Mouse (Mus musculus): ENCODE results near the gene C9orf72. TPM values are rescaled to one million over a fixed set of nuclear protein-coding genes. Genes with fewer than 3 reads are reported as not detected.
"Not testable (repeated sequence)": the region's sequence is repeated elsewhere in the genome, so short reads cannot be mapped to it uniquely, and the experiment has no call there.

C9orf72 gene
- 24.1 and 38.7 TPM in 2 replicates for polyA plus RNA-seq (2012; rRNA removed)

- DNase-seq (ENCODE audit: low read depth) = peak; percentile 89
Measured at GRCm38 (mm10) chr4:35225734-35226495, at the start of gene C9orf72. Gene C9orf72, minus strand, starts transcription at chr4:35226175.

DNA sequence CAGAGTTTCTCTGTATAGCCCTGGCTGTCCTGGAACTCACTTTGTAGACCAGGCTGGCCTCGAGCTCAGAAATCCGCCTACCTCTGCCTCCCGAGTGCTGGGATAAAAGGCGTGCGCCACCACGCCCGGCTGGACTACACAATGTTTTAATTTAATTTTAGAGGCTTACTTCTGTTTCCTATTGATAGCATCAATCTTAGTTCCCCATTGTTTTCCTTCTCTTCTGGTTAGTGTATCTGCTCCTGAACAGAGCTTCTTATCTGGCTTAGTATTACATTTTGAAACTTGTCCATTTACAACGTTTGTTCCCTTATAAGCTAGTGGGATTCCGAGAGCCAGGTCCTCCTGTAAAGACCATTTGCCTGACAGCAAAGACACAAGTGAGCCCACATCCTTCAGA lies 33.0 kb upstream of the C9orf72 start:
- DNase-seq (ENCODE audit: low read depth) = no peak

DNA sequence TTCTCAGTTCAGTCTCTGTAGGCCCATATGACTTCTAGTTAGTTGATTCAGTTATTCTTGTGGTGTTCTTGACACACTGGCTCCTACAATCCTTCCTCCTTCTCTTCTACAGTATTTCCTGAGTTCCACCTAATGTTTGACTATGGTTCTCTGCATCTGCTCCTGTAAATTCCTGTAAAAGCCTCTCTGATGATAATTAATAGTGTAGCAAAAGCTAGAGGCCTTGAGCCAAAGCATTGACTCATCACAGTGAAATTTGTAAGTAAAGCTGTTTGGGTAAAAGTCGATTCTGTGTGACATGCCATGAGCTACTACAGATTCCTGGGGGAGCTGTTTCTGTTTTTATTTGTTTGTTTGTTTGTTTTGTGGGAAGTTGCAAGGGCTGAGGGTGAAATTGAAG lies 18.0 kb upstream of the C9orf72 start:
- no peak for DNase-seq (ENCODE audit: low read depth)

DNA sequence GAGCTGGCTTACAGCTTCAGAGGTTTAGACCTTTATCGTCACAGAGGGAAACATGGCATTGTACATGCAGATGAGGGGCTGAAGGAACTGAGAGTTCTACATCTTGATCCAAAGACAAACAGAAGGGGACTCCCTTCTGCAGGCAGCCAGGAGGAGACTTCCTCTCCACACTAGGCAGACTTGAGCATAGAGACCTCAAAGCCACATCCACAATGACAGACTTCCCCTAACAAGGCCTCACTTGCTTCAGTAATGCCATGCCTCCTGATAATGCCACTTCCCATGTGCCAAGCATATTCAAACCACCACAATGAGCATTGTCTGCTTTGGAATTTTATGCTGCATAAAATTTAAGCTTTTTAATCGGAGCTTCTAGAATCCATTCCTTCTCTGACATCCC lies 15.8 kb upstream of the C9orf72 start:
- no peak for DNase-seq (ENCODE audit: low read depth)

GRCm38 (mm10) chr4:35238696-35239095 lies 12.7 kb upstream of the C9orf72 start:
- no peak for DNase-seq (ENCODE audit: low read depth)

DNA sequence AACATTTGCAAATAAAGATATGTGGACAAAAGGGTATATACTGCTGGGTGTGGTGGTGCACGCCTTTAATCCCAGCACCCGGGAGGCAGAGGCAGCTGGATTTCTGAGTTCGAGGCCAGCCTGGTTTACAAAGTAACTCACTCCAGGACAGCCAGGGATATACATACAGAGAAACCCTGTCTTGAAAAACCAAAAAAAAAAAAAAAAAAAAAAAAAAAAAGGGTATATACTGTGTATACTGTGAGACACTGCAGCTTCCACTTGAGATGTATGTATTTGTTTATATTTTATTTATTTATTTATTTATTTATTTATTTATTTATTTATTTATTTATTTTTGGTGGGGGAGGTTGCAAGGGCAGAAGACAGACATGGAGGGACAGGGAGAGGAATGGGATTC lies 12.3 kb upstream of the C9orf72 start:
- DNase-seq (ENCODE audit: low read depth) = not testable (repeated sequence)

GRCm38 (mm10) chr4:35236313-35236712 lies 10.3 kb upstream of the C9orf72 start:
- DNase-seq (ENCODE audit: low read depth) = no peak

DNA sequence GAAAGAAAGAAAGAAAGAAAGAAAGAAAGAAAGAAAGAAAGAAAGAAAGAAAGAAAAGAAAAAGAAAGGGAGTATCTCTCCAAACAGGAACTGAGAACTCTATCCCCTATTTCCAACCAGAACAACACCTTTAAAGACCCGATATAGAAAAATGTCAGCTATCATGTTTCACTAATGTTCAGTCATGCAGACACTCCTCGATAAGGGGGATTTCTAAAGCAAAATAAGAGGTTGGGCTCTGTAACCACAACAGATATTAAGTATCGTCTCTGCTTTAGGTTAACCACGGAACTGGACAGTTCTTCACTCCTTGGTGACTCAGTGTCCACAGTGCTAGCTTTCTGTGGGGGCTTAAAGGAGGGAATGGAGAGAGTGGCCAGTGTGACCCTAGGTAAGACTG lies 2.3 kb upstream of the C9orf72 start:
- no peak for DNase-seq (ENCODE audit: low read depth)

- no peak for DNase-seq (ENCODE audit: low read depth)
Measured at GRCm38 (mm10) chr4:35226496-35226992, 569 bp upstream of the C9orf72 start.

- DNase-seq (ENCODE audit: low read depth) = no peak
Measured at GRCm38 (mm10) chr4:35225141-35225733, 738 bp downstream of the C9orf72 start.

DNA sequence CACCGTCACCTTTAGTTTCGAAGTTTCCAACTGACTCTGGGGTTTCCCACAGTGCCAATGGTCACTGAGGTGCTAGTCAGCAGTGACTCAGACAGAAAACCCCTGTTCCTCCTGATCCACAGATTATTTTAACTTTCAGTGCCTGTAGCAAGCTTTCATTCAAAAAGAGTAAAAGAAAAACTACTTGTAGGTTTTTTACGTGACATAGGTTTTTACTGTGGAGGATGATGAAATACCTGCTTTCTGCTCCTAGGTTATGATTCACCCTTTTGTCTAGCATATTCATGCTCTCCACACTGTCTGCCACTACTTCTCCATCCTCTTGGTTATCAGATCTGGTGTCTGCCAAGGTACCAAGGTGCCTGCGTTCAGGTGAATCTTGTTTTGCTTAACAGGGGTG lies 1.9 kb downstream of the C9orf72 start:
- no peak for DNase-seq (ENCODE audit: low read depth)

GRCm38 (mm10) chr4:35223376-35223988 lies 2.5 kb downstream of the C9orf72 start:
- no peak for DNase-seq (ENCODE audit: low read depth)

GRCm38 (mm10) chr4:35221903-35222302 lies 4.1 kb downstream of the C9orf72 start:
- no peak for DNase-seq (ENCODE audit: low read depth)

DNA sequence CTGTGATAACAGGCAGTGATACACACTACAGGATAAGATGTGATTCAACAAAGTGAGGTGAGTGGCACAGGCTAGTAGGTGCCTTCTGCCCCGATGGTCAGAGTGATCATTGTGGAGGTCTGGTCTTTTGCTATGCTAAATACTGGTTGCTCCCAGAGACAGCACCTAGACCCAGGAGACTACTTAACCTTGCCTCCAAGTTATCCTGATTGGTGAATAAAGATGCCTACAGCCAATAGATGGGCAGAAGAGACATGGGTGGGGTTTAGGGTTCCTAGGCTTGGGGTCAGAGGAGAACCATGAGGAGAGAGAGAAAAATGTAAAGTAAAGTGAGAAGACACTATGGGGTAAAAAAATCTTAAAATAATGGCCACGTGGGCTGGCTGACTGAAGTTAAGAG lies 4.8 kb downstream of the C9orf72 start:
- DNase-seq (ENCODE audit: low read depth) = no peak

DNA sequence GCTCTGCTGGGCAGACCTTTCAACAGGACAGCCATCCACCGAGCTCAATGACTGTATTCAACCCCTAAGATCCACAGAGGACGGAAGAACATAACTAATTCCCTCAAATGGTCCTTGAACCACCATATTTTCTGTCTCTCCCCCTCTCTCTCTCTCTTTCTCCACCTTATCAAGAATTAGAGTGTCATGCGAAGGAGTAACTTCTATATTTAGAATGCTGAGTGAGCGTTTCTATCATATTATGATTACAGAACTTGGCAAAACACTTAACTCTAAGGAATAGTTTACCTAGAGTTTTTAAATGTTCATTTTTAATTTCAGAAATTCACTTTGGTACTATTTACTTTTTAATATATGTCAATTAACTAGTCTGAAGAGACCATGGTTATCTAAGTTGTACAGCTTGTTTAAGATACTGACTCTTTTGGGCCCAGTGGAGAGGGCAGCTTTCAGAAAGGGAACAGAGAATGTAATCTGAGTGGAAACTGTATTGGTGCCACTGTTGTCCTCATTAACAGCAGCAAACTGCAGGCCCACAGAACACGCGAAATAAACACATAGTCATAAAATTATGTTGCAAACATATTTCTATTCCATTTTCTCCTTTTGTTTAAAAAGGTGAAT lies 5.8 kb downstream of the C9orf72 start:
- no peak for DNase-seq (ENCODE audit: low read depth)

DNA sequence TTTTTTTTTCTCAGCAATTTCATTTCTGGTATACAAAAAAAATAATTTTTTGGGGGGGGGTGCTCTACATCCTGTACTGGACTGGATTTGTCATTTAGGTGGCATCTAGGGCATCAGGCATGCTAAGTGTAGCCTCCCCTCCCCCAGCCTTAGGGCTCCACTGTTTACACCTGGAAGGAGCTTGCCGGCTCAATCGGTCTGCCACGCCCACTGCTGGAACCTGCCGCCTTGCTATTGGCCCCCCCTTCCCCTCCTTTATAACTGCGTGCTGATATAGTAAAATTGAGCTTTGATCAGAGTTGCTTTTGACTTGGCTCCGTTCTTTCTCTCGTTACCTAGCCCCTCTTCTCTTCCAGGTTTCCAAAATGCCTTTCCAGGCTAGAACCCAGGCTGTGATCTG lies 21.3 kb downstream of the C9orf72 start:
- no peak for DNase-seq (ENCODE audit: low read depth)

DNA sequence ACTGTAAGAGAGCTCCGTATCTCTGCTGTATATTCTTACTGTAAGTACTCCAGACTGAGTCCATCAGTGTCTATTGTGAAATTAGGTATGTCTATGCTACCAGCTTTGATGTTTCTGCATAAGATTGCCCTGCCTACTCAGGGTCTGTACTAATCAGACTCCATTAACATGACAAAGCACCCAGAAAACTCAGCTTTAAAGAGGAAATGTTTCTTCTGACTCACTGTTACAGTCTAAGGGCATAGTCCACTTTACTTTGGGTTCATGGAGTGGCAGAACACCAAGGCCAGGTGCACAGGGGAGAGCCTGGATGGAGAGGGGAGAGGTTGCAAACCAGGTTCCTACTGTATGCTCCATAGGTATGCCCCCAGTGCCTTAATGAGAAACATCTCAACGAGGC lies 22.3 kb downstream of the C9orf72 start:
- DNase-seq (ENCODE audit: low read depth) = no peak

GRCm38 (mm10) chr4:35201700-35202099 lies 24.3 kb downstream of the C9orf72 start:
- DNase-seq (ENCODE audit: low read depth) = no peak

- DNase-seq (ENCODE audit: low read depth) = no peak
Measured at GRCm38 (mm10) chr4:35192725-35193124, 33.2 kb downstream of the C9orf72 start.

GRCm38 (mm10) chr4:35189794-35190193 lies 36.2 kb downstream of the C9orf72 start:
- DNase-seq (ENCODE audit: low read depth) = no peak

DNA sequence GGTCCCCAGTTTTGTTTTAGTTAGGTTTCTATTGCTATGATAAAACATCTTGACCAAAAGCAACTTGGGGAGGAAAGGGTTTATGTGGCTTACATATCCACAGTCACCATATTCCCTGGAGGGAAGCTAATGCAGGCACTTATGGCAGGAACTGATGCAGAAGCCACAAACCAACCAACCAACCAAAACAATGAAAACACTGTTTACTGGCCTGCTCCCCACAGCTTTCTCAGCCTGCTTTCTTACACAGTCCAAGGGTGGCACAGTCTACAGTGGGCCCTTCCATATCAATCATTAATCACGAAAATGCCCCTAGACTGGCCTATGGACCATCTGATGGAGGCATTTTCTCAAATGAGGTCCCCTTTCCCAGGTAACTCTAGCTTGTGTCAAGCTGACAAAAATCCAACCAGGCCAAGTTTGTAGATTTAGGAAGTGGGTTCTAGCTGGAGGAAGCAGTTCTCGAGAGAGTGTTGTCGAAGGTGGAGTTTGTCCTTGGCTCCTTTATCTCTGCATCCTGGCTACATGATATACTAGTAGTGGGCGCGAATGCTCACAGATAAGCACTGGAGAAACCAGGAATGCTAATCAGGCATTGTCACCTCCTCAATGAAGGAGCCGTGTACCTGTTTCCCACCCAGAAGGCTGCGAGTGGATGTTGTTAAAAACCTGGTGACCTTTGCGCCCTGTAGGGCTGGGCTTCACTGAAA lies 38.2 kb downstream of the C9orf72 start:
- DNase-seq (ENCODE audit: low read depth) = no peak

Measured in gonadal fat pad, adult 2 months (tissue).